Mouse (Mus musculus): ENCODE measurements around the gene Asb17. TPM values are rescaled to one million over a fixed set of nuclear protein-coding genes. Genes with fewer than 3 reads are reported as not detected.
"Not testable (repeated sequence)": the region's sequence is repeated elsewhere in the genome, so short reads cannot be mapped to it uniquely, and the experiment has no call there.

Asb17 gene
- total and polyA plus RNA-seq, 3 experiments: not detected

- Histone ChIP-seq H3K36me3 (ENCODE audit: control insufficient read depth, insufficient read depth, low read length) (no peaks in the 10 kb centered on the region), H3K4me1 (ENCODE audit: control insufficient read depth, insufficient read depth, low read length) (no peaks in the 10 kb centered on the region; the same call in 1 of the 2 replicates), H3K4me3 (no peak overlapping the region), H3K9ac (ENCODE audit: low read depth, low read length) (no peak overlapping the region), H3K27me3 (ENCODE audit: control insufficient read depth, insufficient read depth, low read length) (no peaks in the 10 kb centered on the region; the same call in 1 of the 2 replicates), H3K79me2 (replicated peaks; ENCODE audit: control insufficient read depth, insufficient read depth, low read length) (no peaks in the 10 kb centered on the region), H3K27ac (no peak overlapping the region)
- intact Hi-C loops (cut with DNase I): no loop called here
- DNase-seq: no peak
- 67% methylated on average over 7 of the region's 7 CpGs for WGBS
- TF ChIP-seq CTCF (IDR thresholded peaks at IDR 0.05) (no peak), POLR2A (IDR thresholded peaks at IDR 0.05; ENCODE audit: insufficient read depth, low read depth, low read length) (no peak), EP300 (IDR thresholded peaks at IDR 0.05; ENCODE audit: insufficient read depth, low read depth, low read length) (no peak)
These were observed 3.3 kb downstream of the Asb17 start for GRCm38 (mm10) chr3:153847207-153847733.

- Histone ChIP-seq H3K27me3 (ENCODE audit: control insufficient read depth, insufficient read depth, low read length) (no peaks in the 10 kb centered on the region; the same call in 1 of the 2 replicates), H3K27ac (no peak overlapping the region), H3K4me1 (ENCODE audit: control insufficient read depth, insufficient read depth, low read length) (no peaks in the 10 kb centered on the region; the same call in 1 of the 2 replicates), H3K4me3 (no peak overlapping the region), H3K9ac (ENCODE audit: low read depth, low read length) (no peak overlapping the region), H3K79me2 (replicated peaks; ENCODE audit: control insufficient read depth, insufficient read depth, low read length) (no peaks in the 10 kb centered on the region), H3K36me3 (ENCODE audit: control insufficient read depth, insufficient read depth, low read length) (no peaks in the 10 kb centered on the region)
- TF ChIP-seq POLR2A (IDR thresholded peaks at IDR 0.05; ENCODE audit: insufficient read depth, low read depth, low read length) (no peak), EP300 (IDR thresholded peaks at IDR 0.05; ENCODE audit: insufficient read depth, low read depth, low read length) (no peak), CTCF (IDR thresholded peaks at IDR 0.05) (no peak)
- intact Hi-C loops (cut with DNase I): no loop called here
- 7% methylated on average over 5 of the region's 5 CpGs for WGBS
- no peak for DNase-seq
These were observed 5.5 kb downstream of the Asb17 start for GRCm38 (mm10) chr3:153849368-153850015.

- Histone ChIP-seq H3K9ac (ENCODE audit: low read depth, low read length) (no peak overlapping the region), H3K27ac (no peak overlapping the region), H3K4me3 (no peak overlapping the region), H3K4me1 (ENCODE audit: control insufficient read depth, insufficient read depth, low read length) (no peaks in the 10 kb centered on the region; the same call in 1 of the 2 replicates), H3K36me3 (ENCODE audit: control insufficient read depth, insufficient read depth, low read length) (no peaks in the 10 kb centered on the region), H3K79me2 (replicated peaks; ENCODE audit: control insufficient read depth, insufficient read depth, low read length) (no peaks in the 10 kb centered on the region), H3K27me3 (ENCODE audit: control insufficient read depth, insufficient read depth, low read length) (no peaks in the 10 kb centered on the region; the same call in 1 of the 2 replicates)
- intact Hi-C loops (cut with DNase I): no loop called here
- no peak for TF ChIP-seq EP300 (IDR thresholded peaks at IDR 0.05; ENCODE audit: insufficient read depth, low read depth, low read length)
- TF ChIP-seq POLR2A (IDR thresholded peaks at IDR 0.05; ENCODE audit: insufficient read depth, low read depth, low read length): no peak
- TF ChIP-seq CTCF (IDR thresholded peaks at IDR 0.05): no peak
- DNase-seq: no peak
- WGBS: 87% methylated on average over 7 of the region's 7 CpGs
These were observed 6.8 kb downstream of the Asb17 start for GRCm38 (mm10) chr3:153850759-153851158.

- Histone ChIP-seq H3K4me3 (no peak overlapping the region), H3K4me1 (ENCODE audit: control insufficient read depth, insufficient read depth, low read length) (no peaks in the 10 kb centered on the region; the same call in 1 of the 2 replicates), H3K27ac (no peak overlapping the region), H3K27me3 (ENCODE audit: control insufficient read depth, insufficient read depth, low read length) (no peaks in the 10 kb centered on the region; the same call in 1 of the 2 replicates), H3K9ac (ENCODE audit: low read depth, low read length) (no peak overlapping the region), H3K79me2 (replicated peaks; ENCODE audit: control insufficient read depth, insufficient read depth, low read length) (no peaks in the 10 kb centered on the region), H3K36me3 (ENCODE audit: control insufficient read depth, insufficient read depth, low read length) (no peaks in the 10 kb centered on the region)
- 65% methylated on average over 8 of the region's 8 CpGs for WGBS
- TF ChIP-seq POLR2A (IDR thresholded peaks at IDR 0.05; ENCODE audit: insufficient read depth, low read depth, low read length): no peak
- no peak for TF ChIP-seq EP300 (IDR thresholded peaks at IDR 0.05; ENCODE audit: insufficient read depth, low read depth, low read length)
- TF ChIP-seq CTCF (IDR thresholded peaks at IDR 0.05): no peak
- intact Hi-C loops (cut with DNase I): no loop called here
- no peak for DNase-seq
These were observed 8.3 kb downstream of the Asb17 start for GRCm38 (mm10) chr3:153852266-153852665.

GRCm38 (mm10) chr3:153858350-153859001, 14.5 kb downstream of the Asb17 start:
- H3K36me3 ChIP-seq (ENCODE audit: control insufficient read depth, insufficient read depth, low read length): no peaks in the 10 kb centered on the region
- H3K4me1 ChIP-seq (ENCODE audit: control insufficient read depth, insufficient read depth, low read length): no peaks in the 10 kb centered on the region
- no peak for DNase-seq
- TF ChIP-seq POLR2A (IDR thresholded peaks at IDR 0.05; ENCODE audit: insufficient read depth, low read depth, low read length): no peak
- no peak for TF ChIP-seq EP300 (IDR thresholded peaks at IDR 0.05; ENCODE audit: insufficient read depth, low read depth, low read length)
- TF ChIP-seq CTCF (IDR thresholded peaks at IDR 0.05): no peak
- H3K9ac ChIP-seq (ENCODE audit: low read depth, low read length): no peak overlapping the region
- H3K79me2 ChIP-seq (replicated peaks; ENCODE audit: control insufficient read depth, insufficient read depth, low read length): no peaks in the 10 kb centered on the region
- H3K27ac ChIP-seq: no peak overlapping the region
- WGBS: 78% methylated on average over 10 of the region's 10 CpGs
- intact Hi-C loops (cut with DNase I): no loop called here
- no peak overlapping the region for H3K4me3 ChIP-seq
- H3K27me3 ChIP-seq (ENCODE audit: control insufficient read depth, insufficient read depth, low read length): no peaks in the 10 kb centered on the region

GRCm38 (mm10) chr3:153860392-153860791, 16.4 kb downstream of the Asb17 start:
- H3K9ac ChIP-seq (ENCODE audit: low read depth, low read length); intact Hi-C loops (cut with DNase I); H3K27ac ChIP-seq; H3K27me3 ChIP-seq (ENCODE audit: control insufficient read depth, insufficient read depth, low read length); H3K4me1 ChIP-seq (ENCODE audit: control insufficient read depth, insufficient read depth, low read length); H3K4me3 ChIP-seq; DNase-seq; H3K79me2 ChIP-seq (replicated peaks; ENCODE audit: control insufficient read depth, insufficient read depth, low read length); H3K36me3 ChIP-seq (ENCODE audit: control insufficient read depth, insufficient read depth, low read length): not testable (repeated sequence)
- 77% methylated on average over 8 of the region's 8 CpGs for WGBS
